Comparison of ENCODE assay signal across 9 mouse cellular contexts in genomic region chr2:148851116-148851906, GRCm38 (mm10). TPM values are rescaled to one million over a fixed set of nuclear protein-coding genes. Genes with fewer than 3 reads are reported as not detected.
DNase-seq lines count a peak whose midpoint lies in the region; ATAC-seq and TF ChIP-seq lines count a peak whose summit lies in the region.
"Had no signal": no experiment of that assay in that cellular context is flagged by ENCODE, and none has a peak within 500 bp of the region (broad histone marks: within the 10 kb centered on the region; RNA-seq: fewer than 3 reads in every experiment).

No protein-coding gene starts in this region.

- no peaks in the 10 kb centered on the region for H3K27me3 ChIP-seq in ES-Bruce4 (ENCODE audit: control insufficient read depth, insufficient read depth, low read length, poor library complexity, severe bottlenecking)
- no peaks in the 10 kb centered on the region for H3K27me3 ChIP-seq in forebrain, embryonic 14.5 days (replicated peaks; ENCODE audit: control insufficient read depth, insufficient read depth, low read length)
- H3K27me3 ChIP-seq in liver, embryonic 14.5 days (ENCODE audit: control insufficient read depth, insufficient read depth, low read length), result no peaks in the 10 kb centered on the region
- no peaks in the 10 kb centered on the region for H3K27me3 ChIP-seq in stomach, embryonic 16.5 days (ENCODE audit: control insufficient read depth, insufficient read depth, low read length)
- H3K27me3 ChIP-seq: limb, embryonic 15.5 days had no signal

- intact Hi-C loops in heart, postnatal 10 days (cut with DNase I), result loop anchor here (1.0 to 2.0 kb wide), 3 partner anchors 23 to 99 kb away; partner anchors contain the start of gene Cst3

- H3K9me3 ChIP-seq in ES-Bruce4 (replicated peaks; ENCODE audit: control insufficient read depth, insufficient read depth, low read length, poor library complexity, severe bottlenecking), result no peaks in the 10 kb centered on the region
- H3K9me3 ChIP-seq in forebrain, embryonic 14.5 days (replicated peaks; ENCODE audit: control insufficient read depth, low read length), result no peaks in the 10 kb centered on the region
- no peaks in the 10 kb centered on the region for H3K9me3 ChIP-seq in liver, embryonic 14.5 days (ENCODE audit: control insufficient read depth, low read length)
- no peaks in the 10 kb centered on the region for H3K9me3 ChIP-seq in stomach, embryonic 16.5 days (replicated peaks; ENCODE audit: control insufficient read depth, low read length)
- H3K9me3 ChIP-seq: limb, embryonic 15.5 days had no signal

- no peak for TF ChIP-seq EP300 in ES-Bruce4 (IDR thresholded peaks at IDR 0.05; ENCODE audit: insufficient read depth, low read depth, low read length)
- TF ChIP-seq EP300 in liver, embryonic 14.5 days (IDR thresholded peaks at IDR 0.05; ENCODE audit: low read depth), result no peak

- H3K4me2 ChIP-seq in forebrain, embryonic 14.5 days (ENCODE audit: low read length), result no peak overlapping the region
- H3K4me2 ChIP-seq in liver, embryonic 14.5 days (ENCODE audit: low read depth), result no peak overlapping the region
- no peak overlapping the region for H3K4me2 ChIP-seq in stomach, embryonic 16.5 days (ENCODE audit: low read depth, low read length)
- H3K4me2 ChIP-seq: limb, embryonic 15.5 days had no signal

- H3K4me1 ChIP-seq in ES-Bruce4 (ENCODE audit: control insufficient read depth, insufficient read depth, low read length), result no peaks in the 10 kb centered on the region
- H3K4me1 ChIP-seq in forebrain, embryonic 14.5 days (ENCODE audit: control insufficient read depth, insufficient read depth, low read length), result no peaks in the 10 kb centered on the region
- H3K4me1 ChIP-seq in liver, embryonic 14.5 days (replicated peaks; ENCODE audit: control insufficient read depth in 2 of 2, insufficient read depth in 2 of 2, low read length in 1 of 2), result 0 out of 4 replicates have a peak, but pooled peaks cover 0 to under 1% of the 10 kb centered on the region in 2 experiments
- H3K4me1 ChIP-seq in stomach, embryonic 16.5 days (ENCODE audit: control insufficient read depth, insufficient read depth, low read length), result no peaks in the 10 kb centered on the region
- H3K4me1 ChIP-seq: limb, embryonic 15.5 days had no signal

- no peak for TF ChIP-seq POLR2A in ES-Bruce4 (IDR thresholded peaks at IDR 0.05; ENCODE audit: insufficient read depth, low read length)

- peak; percentile 81 for DNase-seq in forebrain, embryonic 14.5 days (ENCODE audit: low spot score)
- DNase-seq in heart, postnatal 10 days, result peak; percentile 87 to 91
- DNase-seq in kidney, postnatal 36 days, result peak; percentile 76 to 89
- peak in 2 of 3 experiments; percentile 11 to 35 for DNase-seq in liver, embryonic 14.5 days (ENCODE audit: low read depth in 3 of 3, low spot score in 3 of 3)
- peak; percentile 61 for DNase-seq in neural tube, embryonic 10.5 days (ENCODE audit: extremely low spot score, low spot score)

- peak; percentile 71 for ATAC-seq in cerebellum, adult (ENCODE audit: insufficient number of reproducible peaks, low FRiP score, low TSS enrichment)
- peak; percentile 81 for ATAC-seq in forebrain, embryonic 14.5 days
- peak; percentile 60; the same call in 1 of the 2 replicates for ATAC-seq in liver, embryonic 14.5 days (ENCODE audit: insufficient read depth)
- ATAC-seq in stomach, embryonic 16.5 days (ENCODE audit: insufficient read depth, low FRiP score), result peak; percentile 71

- TF ChIP-seq CTCF in ES-Bruce4 (IDR thresholded peaks at IDR 0.05; ENCODE audit: low read depth, low read length), result peak; percentile 26
- peak; percentile 76 for TF ChIP-seq CTCF in liver, embryonic 14.5 days (IDR thresholded peaks at IDR 0.05; ENCODE audit: low read depth)

- H3K27ac ChIP-seq in ES-Bruce4 (ENCODE audit: insufficient read depth, low read length), result no peak overlapping the region
- no peak overlapping the region for H3K27ac ChIP-seq in forebrain, embryonic 14.5 days (ENCODE audit: low read depth, low read length)
- H3K27ac ChIP-seq in liver, embryonic 14.5 days, result no peak overlapping the region
- no peak overlapping the region for H3K27ac ChIP-seq in stomach, embryonic 16.5 days (ENCODE audit: low read length)
- H3K27ac ChIP-seq: limb, embryonic 15.5 days had no signal

- no peak overlapping the region for H3K4me3 ChIP-seq in ES-Bruce4 (ENCODE audit: low read depth, low read length)
- no peak overlapping the region for H3K4me3 ChIP-seq in forebrain, embryonic 14.5 days (ENCODE audit: low read depth, low read length)
- no peak overlapping the region for H3K4me3 ChIP-seq in liver, embryonic 14.5 days (ENCODE audit: insufficient read depth in 1 of 2, low read depth in 2 of 2, low read length in 2 of 2)
- no peak overlapping the region for H3K4me3 ChIP-seq in stomach, embryonic 16.5 days (replicated peaks; ENCODE audit: low read length)
- H3K4me3 ChIP-seq: limb, embryonic 15.5 days had no signal

- 39% methylated on average over 8 of the region's 8 CpGs for WGBS in forebrain, embryonic 14.5 days
- 36% methylated on average over 8 of the region's 8 CpGs for WGBS in liver, embryonic 14.5 days (ENCODE audit: insufficient replicate concordance)
- 42% methylated on average over 8 of the region's 8 CpGs for WGBS in stomach, embryonic 16.5 days

- H3K36me3 ChIP-seq in ES-Bruce4 (ENCODE audit: control insufficient read depth, insufficient read depth, low read length, poor library complexity, severe bottlenecking), result no peaks in the 10 kb centered on the region
- no peaks in the 10 kb centered on the region for H3K36me3 ChIP-seq in forebrain, embryonic 14.5 days (ENCODE audit: control insufficient read depth, insufficient read depth, low read length)
- H3K36me3 ChIP-seq in liver, embryonic 14.5 days (replicated peaks; ENCODE audit: control insufficient read depth, insufficient read depth, low read depth), result no peaks in the 10 kb centered on the region
- no peaks in the 10 kb centered on the region for H3K36me3 ChIP-seq in stomach, embryonic 16.5 days (ENCODE audit: control insufficient read depth, insufficient read depth, low read length)
- H3K36me3 ChIP-seq: limb, embryonic 15.5 days had no signal

- no peak overlapping the region for H3K9ac ChIP-seq in ES-Bruce4 (ENCODE audit: low read depth, poor library complexity, severe bottlenecking)
- H3K9ac ChIP-seq in forebrain, embryonic 14.5 days (ENCODE audit: low read length), result no peak overlapping the region
- no peak overlapping the region for H3K9ac ChIP-seq in liver, embryonic 14.5 days (replicated peaks)
- H3K9ac ChIP-seq in stomach, embryonic 16.5 days (ENCODE audit: low read length), result no peak overlapping the region
- H3K9ac ChIP-seq: limb, embryonic 15.5 days had no signal

RNA-seq across cellular contexts. Expression of gene 9230104L09Rik, which starts 13.5 kb away (rescaled TPM):
- polyA plus RNA-seq in ES-Bruce4 (2011; ENCODE audit: insufficient read depth, insufficient read length, low read depth, missing spikeins), result not detected in 2 replicates
- not detected in 2 replicates for polyA plus RNA-seq in forebrain, embryonic 14.5 days (2014; fragmentation: Nextera tagmentation; extraction: Ambion mirVana)
- under 1 TPM in 1 of 2 experiments, not detected in 1; 0.43 TPM for total RNA-seq in heart, postnatal 10 days (2021)
- not detected in 2 replicates for polyA plus RNA-seq in liver, embryonic 14.5 days (2012; rRNA removed)
- polyA plus RNA-seq in liver, embryonic 14.5 days (2014; fragmentation: Nextera tagmentation; extraction: Ambion mirVana), result not detected in 2 replicates
- not detected in 2 replicates for polyA plus RNA-seq in stomach, embryonic 16.5 days (2015; fragmentation: Nextera tagmentation; extraction: Ambion mirVana)
- polyA plus RNA-seq: limb, embryonic 15.5 days had no signal

RNA-seq across cellular contexts. Expression of gene Cst9, which starts 16.4 kb away (rescaled TPM):
- not detected in 2 replicates for polyA plus RNA-seq in ES-Bruce4 (2011; ENCODE audit: insufficient read depth, insufficient read length, low read depth, missing spikeins)
- not detected in 2 replicates for polyA plus RNA-seq in forebrain, embryonic 14.5 days (2014; fragmentation: Nextera tagmentation; extraction: Ambion mirVana)
- total RNA-seq in heart, postnatal 10 days (2021), result 1 to 10 TPM; 2.3 to 4.0 TPM
- polyA plus RNA-seq in liver, embryonic 14.5 days (2012; rRNA removed), result 0.09 and 0.11 TPM in 2 replicates
- polyA plus RNA-seq in liver, embryonic 14.5 days (2014; fragmentation: Nextera tagmentation; extraction: Ambion mirVana), result 0.39 TPM in 1 of 2 replicates, not detected in the other
- not detected in 2 replicates for polyA plus RNA-seq in stomach, embryonic 16.5 days (2015; fragmentation: Nextera tagmentation; extraction: Ambion mirVana)
- polyA plus RNA-seq: limb, embryonic 15.5 days had no signal

RNA-seq across cellular contexts. Expression of gene Cst3, which starts 24.2 kb away (rescaled TPM):
- polyA plus RNA-seq in ES-Bruce4 (2011; ENCODE audit: insufficient read depth, insufficient read length, low read depth, missing spikeins), result 299 and 318 TPM in 2 replicates
- polyA plus RNA-seq in forebrain, embryonic 14.5 days (2014; fragmentation: Nextera tagmentation; extraction: Ambion mirVana), result 547 and 623 TPM in 2 replicates
- 100 to 1,000 TPM; 775 to 820 TPM for total RNA-seq in heart, postnatal 10 days (2021)
- polyA plus RNA-seq in liver, embryonic 14.5 days (2012; rRNA removed), result 93.7 and 106 TPM in 2 replicates
- polyA plus RNA-seq in liver, embryonic 14.5 days (2014; fragmentation: Nextera tagmentation; extraction: Ambion mirVana), result 157 and 165 TPM in 2 replicates
- polyA plus RNA-seq in stomach, embryonic 16.5 days (2015; fragmentation: Nextera tagmentation; extraction: Ambion mirVana), result 470 and 499 TPM in 2 replicates

RNA-seq across cellular contexts. Expression of gene Cst13, which starts 31.4 kb away (rescaled TPM):
- polyA plus RNA-seq in ES-Bruce4 (2011; ENCODE audit: insufficient read depth, insufficient read length, low read depth, missing spikeins), result not detected in 2 replicates
- not detected in 2 replicates for polyA plus RNA-seq in forebrain, embryonic 14.5 days (2014; fragmentation: Nextera tagmentation; extraction: Ambion mirVana)
- total RNA-seq in heart, postnatal 10 days (2021), result not detected
- not detected in 2 replicates for polyA plus RNA-seq in liver, embryonic 14.5 days (2012; rRNA removed)
- polyA plus RNA-seq in liver, embryonic 14.5 days (2014; fragmentation: Nextera tagmentation; extraction: Ambion mirVana), result not detected in 2 replicates
- not detected in 2 replicates for polyA plus RNA-seq in stomach, embryonic 16.5 days (2015; fragmentation: Nextera tagmentation; extraction: Ambion mirVana)
- polyA plus RNA-seq: limb, embryonic 15.5 days had no signal

RNA-seq across cellular contexts. Expression of gene Cst8, which starts 52.7 kb away (rescaled TPM):
- not detected in 2 replicates for polyA plus RNA-seq in ES-Bruce4 (2011; ENCODE audit: insufficient read depth, insufficient read length, low read depth, missing spikeins)
- not detected in 2 replicates for polyA plus RNA-seq in forebrain, embryonic 14.5 days (2014; fragmentation: Nextera tagmentation; extraction: Ambion mirVana)
- total RNA-seq in heart, postnatal 10 days (2021), result not detected
- polyA plus RNA-seq in liver, embryonic 14.5 days (2012; rRNA removed), result 0.10 TPM in 1 of 2 replicates, not detected in the other
- 0.27 TPM in 1 of 2 replicates, not detected in the other for polyA plus RNA-seq in liver, embryonic 14.5 days (2014; fragmentation: Nextera tagmentation; extraction: Ambion mirVana)
- polyA plus RNA-seq in stomach, embryonic 16.5 days (2015; fragmentation: Nextera tagmentation; extraction: Ambion mirVana), result 2.5 and 4.3 TPM in 2 replicates
- polyA plus RNA-seq: limb, embryonic 15.5 days had no signal

Comparison
In these comparisons a context has a peak if more than half of its experiments do, and no peak if none do; other contexts are left out.
1. DNase-seq: peak in every context shown above with its lines; median percentile 89 in heart, postnatal 10 days; 82 in kidney, postnatal 36 days; 81 in forebrain, embryonic 14.5 days; 61 in neural tube, embryonic 10.5 days; 23 in liver, embryonic 14.5 days.